Mouse (Mus musculus) cortical plate, adult 2 months (tissue): ENCODE data around the gene Syncrip. TPM values are rescaled to one million over a fixed set of nuclear protein-coding genes. Genes with fewer than 3 reads are reported as not detected.
A peak's percentile ranks its signal among the peaks of the same experiment; 100 is the strongest.
"Not testable (repeated sequence)": the region's sequence is repeated elsewhere in the genome, so short reads cannot be mapped to it uniquely, and the experiment has no call there.

Experiments used
- H3K27ac ChIP-seq: fragments of 200-500 bp; 2 replicates; pipeline ENCODE4 v1.5.1; 2012; ENCODE audit warnings: low read length, control low read depth, inconsistent platforms; ENCODE audit not compliant: insufficient read depth
- H3K4me1 ChIP-seq: fragments of 200-500 bp; 2 replicates; pipeline ENCODE4 v1.6.1; 2011; ENCODE audit warnings: low read length; ENCODE audit not compliant: control insufficient read depth, insufficient read depth
- H3K4me3 ChIP-seq: fragments of 200-500 bp; 2 replicates; pipeline ENCODE4 v1.5.1; 2011; ENCODE audit warnings: mild to moderate bottlenecking, low read length, control low read depth; ENCODE audit not compliant: insufficient read depth
- CTCF ChIP-seq: fragments of 200-500 bp; IDR thresholded peaks from 2 replicates; pipeline ENCODE4 v1.5.1; 2011; ENCODE audit warnings: mild to moderate bottlenecking, control low read depth, low read length; ENCODE audit not compliant: insufficient read depth; ENCODE audit errors: extremely low read depth
- POLR2A ChIP-seq: fragments of 200-500 bp; IDR thresholded peaks from 2 replicates; pipeline ENCODE4 v1.6.1; 2011; ENCODE audit warnings: mild to moderate bottlenecking, low read length, control low read depth; ENCODE audit not compliant: insufficient read depth; ENCODE audit errors: extremely low read depth
- polyA plus RNA-seq: library from polyadenylated mRNA; depleted of rRNA; stranded (reverse); fragments of >200 nt; gene quantifications from 2 replicates; pipeline ENCODE4 v1.2.3, GENCODE M21; 2012; rRNA removed

Gene Syncrip
- 22.9 and 23.9 TPM in 2 replicates for polyA plus RNA-seq

DNA sequence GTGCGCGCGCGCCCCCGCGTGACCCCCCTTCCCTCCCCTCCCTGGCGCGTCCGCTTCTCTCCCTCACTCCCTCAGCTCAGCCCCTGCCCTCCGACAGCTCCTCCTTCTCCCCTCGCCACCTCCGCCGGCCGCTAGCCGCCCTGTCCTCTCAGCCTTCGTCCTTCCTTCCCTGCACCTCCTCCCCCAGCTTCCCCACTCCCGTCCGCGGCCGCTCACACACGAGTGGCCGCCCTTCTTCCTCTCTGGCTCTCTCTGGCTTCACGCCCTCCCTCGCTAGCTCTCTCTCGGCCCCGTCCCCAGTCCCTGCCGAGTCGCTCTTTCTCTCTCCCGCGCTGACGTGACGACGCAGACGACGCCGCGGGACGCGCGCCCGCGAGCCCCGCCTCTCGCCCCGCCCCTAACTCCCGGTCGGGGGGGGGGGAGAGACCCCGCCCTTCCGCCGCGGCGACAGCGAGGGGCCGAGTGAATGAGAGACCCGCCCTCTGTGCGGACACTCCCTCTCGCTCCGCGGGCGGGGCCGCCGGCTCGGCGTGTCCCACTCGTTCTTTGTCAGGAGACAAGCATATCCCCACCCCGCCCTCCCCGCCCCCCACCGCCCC is at the start of gene Syncrip:
Gene Syncrip, minus strand, starts transcription at position 345 of the 599 bp plus-strand sequence.
- not testable (repeated sequence) for H3K4me1 ChIP-seq
- 0 out of 2 replicates have a peak, but pooled peaks have one; percentile 57 for TF ChIP-seq POLR2A
- H3K4me3 ChIP-seq: peak within 1 kb of the TSS; percentile 83
- peak within 1 kb of the TSS; percentile 100 for H3K27ac ChIP-seq

DNA sequence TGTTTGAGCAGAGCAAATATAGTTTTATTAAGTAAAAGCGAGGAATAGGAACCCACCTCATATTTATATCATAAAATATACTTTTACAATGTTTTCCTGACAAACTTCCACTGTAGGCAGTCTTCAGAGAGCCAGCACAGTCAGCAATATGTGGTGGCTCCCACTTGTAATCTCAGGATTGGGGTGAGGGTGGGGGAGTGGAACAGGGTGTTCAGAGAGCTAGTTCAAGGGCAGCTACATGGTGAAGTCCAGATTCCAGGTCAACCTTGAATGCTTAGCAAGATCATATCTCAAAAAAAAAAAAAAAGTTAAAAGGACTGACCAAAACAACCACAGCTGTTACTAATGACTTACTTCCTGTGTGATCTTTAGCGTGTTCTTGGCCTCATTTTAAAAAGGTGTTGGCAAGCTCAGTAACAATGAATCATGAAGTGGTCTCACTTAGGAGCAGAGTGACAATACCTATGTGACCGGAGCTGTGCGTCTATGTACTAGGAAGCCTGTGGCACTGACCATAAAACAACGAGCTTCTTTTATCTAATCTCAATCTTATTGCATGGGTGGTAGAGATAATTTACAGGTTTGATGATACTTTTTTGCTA is 47.7 kb upstream of the Syncrip start:
- H3K27ac ChIP-seq: no peak overlapping the region
- H3K4me1 ChIP-seq: no peaks in the 10 kb centered on the region
- TF ChIP-seq POLR2A: no peak
- TF ChIP-seq CTCF: no peak

DNA sequence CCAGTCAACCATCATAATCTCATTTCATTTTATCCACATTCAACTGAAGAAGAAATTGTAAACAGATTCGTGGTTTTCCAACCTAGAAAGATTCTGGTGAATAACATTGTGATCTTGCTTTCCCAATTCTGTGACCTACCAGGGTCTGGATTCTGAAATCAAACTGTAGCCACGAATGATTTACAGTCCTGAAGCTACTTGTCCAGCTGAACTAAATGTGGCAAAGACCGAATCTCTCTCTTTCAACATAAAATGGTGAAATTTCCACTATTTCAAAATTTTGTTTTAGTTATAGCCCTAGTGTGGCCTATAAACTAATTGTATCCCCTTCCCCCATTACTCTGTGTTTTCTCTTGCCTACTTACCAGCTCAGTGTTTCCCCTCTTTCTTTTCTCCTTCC is 47.2 kb upstream of the Syncrip start:
- Histone ChIP-seq H3K4me3 (no peak overlapping the region), H3K27ac (no peak overlapping the region), H3K4me1 (no peaks in the 10 kb centered on the region)
- TF ChIP-seq CTCF: no peak
- no peak for TF ChIP-seq POLR2A

More for the DNA sequence above, 47.7 kb upstream of the Syncrip start:
- H3K4me3 ChIP-seq: no peak overlapping the region

DNA sequence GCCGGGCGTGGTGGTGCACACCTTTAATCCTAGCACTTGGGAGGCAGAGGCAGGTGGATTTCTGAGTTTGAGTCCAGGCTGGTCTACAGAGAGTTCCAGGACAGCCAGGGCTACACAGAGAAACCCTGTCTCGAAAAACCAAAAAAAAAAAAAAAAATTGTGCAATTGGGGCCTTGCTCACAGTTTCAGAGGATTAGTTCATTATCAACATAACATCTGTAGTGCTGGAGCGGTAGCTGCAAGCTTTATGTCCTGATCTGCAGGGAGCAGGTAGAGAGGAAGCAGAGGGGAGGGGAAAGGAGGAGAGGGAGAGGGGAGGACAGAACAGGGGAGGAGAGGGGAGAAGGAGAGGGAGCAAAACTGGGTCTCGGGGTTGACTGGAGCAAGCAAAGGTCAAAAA is 46.4 kb upstream of the Syncrip start:
- Histone ChIP-seq H3K4me1 (no peaks in the 10 kb centered on the region), H3K4me3 (no peak overlapping the region), H3K27ac (no peak overlapping the region)
- TF ChIP-seq POLR2A: no peak
- TF ChIP-seq CTCF: no peak

DNA sequence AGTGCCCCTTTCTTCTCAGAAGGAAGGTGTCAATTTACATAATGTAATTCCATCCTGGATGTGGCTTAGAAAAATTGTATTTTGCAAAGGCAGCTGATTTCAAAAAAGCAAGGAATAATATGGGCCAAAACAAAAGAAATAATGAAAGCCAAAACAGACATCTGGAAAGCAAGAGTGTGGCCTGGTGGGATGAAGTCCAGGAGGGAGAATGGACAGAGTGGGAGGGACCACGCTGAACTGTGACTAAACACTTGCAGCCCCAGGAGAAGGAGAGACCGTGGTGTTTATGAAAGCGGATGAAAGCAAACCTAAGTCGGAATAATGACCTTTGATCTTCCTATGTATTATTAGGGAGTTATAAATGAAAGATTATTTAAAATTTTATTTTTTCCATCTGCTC is 45.6 kb upstream of the Syncrip start:
- TF ChIP-seq POLR2A: no peak
- TF ChIP-seq CTCF: no peak
- no peak overlapping the region for H3K4me3 ChIP-seq
- no peak overlapping the region for H3K27ac ChIP-seq
- no peaks in the 10 kb centered on the region for H3K4me1 ChIP-seq

DNA sequence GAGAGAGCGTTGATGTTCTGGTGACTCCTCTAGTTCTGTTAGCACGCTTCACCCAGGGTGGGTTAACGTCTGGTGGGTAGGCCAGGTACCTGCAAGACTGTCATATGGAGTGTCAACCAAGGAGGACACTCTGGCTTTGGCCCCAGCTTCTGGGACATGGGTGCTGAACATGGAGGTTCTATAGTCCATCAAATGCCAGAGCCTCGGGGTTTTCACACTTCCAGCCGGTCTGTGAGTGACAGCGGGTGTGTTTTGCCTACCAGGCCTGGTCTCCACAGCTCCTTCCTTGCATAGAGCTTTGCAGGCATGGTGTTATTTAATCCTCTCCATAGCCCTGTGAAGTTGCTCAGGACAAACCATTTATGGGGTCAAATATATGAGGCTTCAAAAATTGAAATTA is 43.0 kb upstream of the Syncrip start:
- no peak for TF ChIP-seq CTCF
- TF ChIP-seq POLR2A: no peak
- Histone ChIP-seq H3K4me3 (no peak overlapping the region), H3K4me1 (no peaks in the 10 kb centered on the region), H3K27ac (no peak overlapping the region)

DNA sequence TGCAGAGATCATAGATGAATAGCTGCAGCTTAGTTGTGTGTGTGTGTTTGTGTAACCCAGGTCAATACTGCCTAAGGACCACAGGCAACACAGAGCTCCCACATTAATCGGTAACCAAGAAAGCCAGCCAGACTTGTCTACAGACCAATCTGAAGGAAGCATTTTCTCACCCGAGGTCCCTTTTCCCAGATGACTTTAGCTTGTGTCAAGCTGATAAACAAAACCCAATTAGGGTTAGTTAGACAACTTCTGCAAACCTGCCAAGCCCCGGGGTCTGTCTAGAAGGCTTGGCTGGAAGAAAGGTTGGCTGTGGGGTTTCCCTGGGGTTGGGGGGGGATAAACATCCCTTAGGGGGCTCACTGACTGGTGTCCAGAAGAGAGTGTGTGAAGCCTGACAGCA is 42.4 kb upstream of the Syncrip start:
- H3K4me1 ChIP-seq: no peaks in the 10 kb centered on the region
- no peak overlapping the region for H3K27ac ChIP-seq
- no peak for TF ChIP-seq CTCF
- no peak for TF ChIP-seq POLR2A
- no peak overlapping the region for H3K4me3 ChIP-seq

DNA sequence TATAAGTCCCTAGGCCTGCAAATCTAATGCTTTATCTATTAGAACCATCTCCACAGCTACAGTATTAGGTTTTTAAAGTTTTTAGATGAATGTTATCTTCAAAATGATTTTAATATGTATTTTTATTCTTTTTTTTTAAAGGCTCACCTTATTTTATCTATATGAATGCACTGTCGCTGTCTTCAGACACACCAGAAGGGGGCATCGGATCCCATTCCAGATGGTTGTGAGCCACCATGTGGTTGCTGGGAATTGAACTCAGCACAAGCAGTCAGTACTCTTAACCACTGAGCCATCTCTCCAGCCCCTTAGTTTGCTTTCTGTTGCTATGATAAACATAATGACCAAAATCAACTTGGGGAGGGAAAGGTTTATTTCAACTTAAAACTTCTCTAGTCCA is 42.0 kb upstream of the Syncrip start:
- Histone ChIP-seq H3K4me1 (no peaks in the 10 kb centered on the region), H3K4me3 (no peak overlapping the region), H3K27ac (no peak overlapping the region)
- TF ChIP-seq POLR2A: no peak
- no peak for TF ChIP-seq CTCF

DNA sequence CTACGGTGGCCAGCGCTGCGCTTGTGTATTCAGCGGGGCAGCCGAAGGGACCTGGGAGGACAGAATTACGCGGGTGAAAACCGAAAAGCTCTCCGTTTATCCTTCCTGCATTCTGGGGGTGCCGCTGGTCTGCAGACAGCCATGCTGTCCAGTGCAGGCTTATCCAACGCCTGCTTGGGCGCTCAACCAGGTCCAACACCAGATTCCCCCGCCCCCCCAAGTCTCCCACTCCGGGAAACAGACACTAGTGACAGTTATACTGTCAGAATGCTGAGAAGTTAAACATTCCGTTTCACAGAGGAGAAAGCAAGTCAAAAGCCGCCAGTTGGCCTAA is 40.9 kb upstream of the Syncrip start:
- Histone ChIP-seq H3K4me3 (peak overlapping the region; percentile 74), H3K27ac (no peak overlapping the region), H3K4me1 (no peaks in the 10 kb centered on the region)
- TF ChIP-seq CTCF: no peak
- TF ChIP-seq POLR2A: no peak

DNA sequence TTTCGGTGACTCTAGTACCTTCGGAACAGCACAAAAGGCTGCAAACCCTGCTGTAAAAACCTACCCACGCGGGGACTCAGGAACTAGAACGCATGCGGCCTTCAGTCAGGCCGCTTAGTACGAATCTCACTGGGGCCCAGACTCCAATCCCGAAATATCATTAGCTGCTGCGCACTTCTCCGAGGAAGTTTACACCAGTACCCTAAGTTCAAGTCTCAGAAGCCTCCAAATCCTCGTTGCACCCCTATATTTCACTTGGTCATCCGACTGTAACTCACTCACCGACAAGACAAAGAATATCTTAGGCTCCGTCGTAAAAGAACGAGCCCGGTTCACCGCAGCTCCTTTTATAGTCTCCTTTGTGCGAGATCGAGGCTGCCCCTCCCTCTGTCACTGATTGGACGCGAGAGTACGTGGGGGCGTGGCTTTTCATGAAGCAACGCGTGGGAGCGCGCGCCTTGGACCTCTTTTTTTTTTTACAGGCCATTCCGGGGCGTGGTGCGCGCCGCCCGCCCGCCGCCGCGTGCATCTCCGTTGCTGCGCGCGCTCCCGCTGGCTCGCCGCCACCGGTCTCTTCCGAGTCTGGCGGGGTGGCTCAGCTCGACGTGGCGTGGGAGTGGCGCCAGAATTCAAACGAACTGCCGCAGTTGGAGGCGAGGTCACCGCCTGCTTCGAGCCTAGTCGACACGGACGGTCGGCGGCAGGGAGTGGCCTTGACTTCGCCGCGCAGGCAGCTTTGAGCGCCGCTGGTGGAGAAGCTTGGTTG is 40.4 kb upstream of the Syncrip start:
- peak; percentile 100 for TF ChIP-seq POLR2A
- TF ChIP-seq CTCF: no peak
- H3K4me1 ChIP-seq: no peaks in the 10 kb centered on the region
- H3K27ac ChIP-seq: peak overlapping the region; percentile 36; the same call in 1 of the 2 replicates
- H3K4me3 ChIP-seq: peak overlapping the region; percentile 74

DNA sequence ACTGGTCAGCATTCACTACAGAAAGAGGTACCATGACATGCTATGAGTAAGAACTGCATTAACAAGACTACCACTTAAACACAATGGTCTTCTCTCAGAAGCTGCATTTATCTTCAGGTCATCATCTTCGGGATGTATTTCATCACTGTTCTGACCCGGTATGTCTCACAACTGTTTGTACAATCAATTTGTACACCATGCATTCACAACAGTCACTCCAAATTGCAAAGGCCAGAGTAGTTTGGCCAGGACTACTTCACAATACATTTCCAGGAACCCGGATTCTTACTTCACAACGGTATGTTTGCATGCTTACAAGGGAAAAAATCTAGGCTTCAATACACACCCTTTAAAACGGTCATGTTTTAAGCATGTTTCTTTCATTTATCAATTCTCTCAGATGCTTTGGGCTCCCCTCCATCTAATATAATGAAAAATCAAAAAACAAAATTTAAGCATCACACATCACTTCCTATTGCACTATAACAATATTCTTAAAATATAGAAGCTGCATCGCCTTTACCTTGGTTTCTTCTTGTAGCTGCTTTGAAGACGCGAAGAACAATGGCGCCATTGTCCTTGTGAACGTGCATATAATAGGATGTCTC is 39.7 kb upstream of the Syncrip start:
- peak overlapping the region; percentile 74 for H3K4me3 ChIP-seq
- H3K27ac ChIP-seq: peak overlapping the region; percentile 36; the same call in 1 of the 2 replicates
- no peaks in the 10 kb centered on the region for H3K4me1 ChIP-seq
- no peak for TF ChIP-seq CTCF
- TF ChIP-seq POLR2A: no peak
